14 mouse cellular contexts compared by ENCODE assay signal in genomic region chr11:113572641-113573040, GRCm38 (mm10). TPM values are rescaled to one million over a fixed set of nuclear protein-coding genes. Genes with fewer than 3 reads are reported as not detected.
DNase-seq lines count a peak whose midpoint lies in the region; ATAC-seq lines count a peak whose summit lies in the region.
"Had no signal": no experiment of that assay in that cellular context is flagged by ENCODE, and none has a peak within 500 bp of the region (broad histone marks: within the 10 kb centered on the region; RNA-seq: fewer than 3 reads in every experiment).

No protein-coding gene starts in this region.

- intact Hi-C loops in heart, postnatal 14 days (cut with DNase I) = no loop called here

- peak; percentile 72; the same call in 1 of the 2 replicates for ATAC-seq in heart, embryonic 15.5 days (replicated peaks; ENCODE audit: insufficient number of reproducible peaks, insufficient read depth, low FRiP score, low read depth)
- ATAC-seq in lung, embryonic 16.5 days (ENCODE audit: low read depth) = peak; percentile 60; the same call in 1 of the 2 replicates
- 0 out of 2 replicates have a peak, but pooled peaks have one; percentile 55 for ATAC-seq in neural tube, embryonic 15.5 days (ENCODE audit: low FRiP score)

- H3K4me2 ChIP-seq in heart, embryonic 15.5 days = no peak overlapping the region
- no peak overlapping the region for H3K4me2 ChIP-seq in lung, embryonic 16.5 days (ENCODE audit: low read depth, low read length)
- H3K4me2 ChIP-seq in neural tube, embryonic 15.5 days = no peak overlapping the region
- H3K4me2 ChIP-seq: embryonic facial prominence, embryonic 12.5 days; lung, embryonic 15.5 days had no signal

- no peak for DNase-seq in heart, postnatal 14 days
- DNase-seq in lung, postnatal 14 days = no peak
- DNase-seq in lung, postnatal 25 days (ENCODE audit: low spot score) = peak; percentile 14
- DNase-seq in embryo, embryonic 11 days = no peak
- DNase-seq: adrenal gland, postnatal 36 days; cerebellum, postnatal 25 days; gastrocnemius, postnatal 10 days; kidney, adult 9 months had no signal

- H3K9ac ChIP-seq in heart, embryonic 15.5 days = no peak overlapping the region
- no peak overlapping the region for H3K9ac ChIP-seq in lung, embryonic 16.5 days (ENCODE audit: low read length)
- H3K9ac ChIP-seq in neural tube, embryonic 15.5 days (replicated peaks) = no peak overlapping the region
- H3K9ac ChIP-seq: embryonic facial prominence, embryonic 12.5 days; lung, embryonic 15.5 days had no signal

- H3K4me1 ChIP-seq in heart, embryonic 15.5 days (replicated peaks) = peaks cover 14% of the 10 kb centered on the region
- H3K4me1 ChIP-seq in lung, embryonic 16.5 days (replicated peaks; ENCODE audit: control insufficient read depth, insufficient read depth, low read length) = peaks cover 9% of the 10 kb centered on the region
- H3K4me1 ChIP-seq in neural tube, embryonic 15.5 days = peaks cover 14% of the 10 kb centered on the region

- H3K27ac ChIP-seq in heart, embryonic 15.5 days = peak overlapping the region; percentile 40; the same call in 1 of the 2 replicates
- H3K27ac ChIP-seq in lung, embryonic 16.5 days (ENCODE audit: low read length) = no peak overlapping the region
- H3K27ac ChIP-seq in neural tube, embryonic 15.5 days (replicated peaks) = 0 out of 2 replicates have a peak overlapping the region, but pooled peaks have one; percentile 33
- H3K27ac ChIP-seq: embryonic facial prominence, embryonic 12.5 days; left cerebral cortex, adult 2 months; lung, embryonic 15.5 days had no signal

- no peaks in the 10 kb centered on the region for H3K27me3 ChIP-seq in heart, embryonic 15.5 days
- H3K27me3 ChIP-seq in lung, embryonic 16.5 days (ENCODE audit: control insufficient read depth, insufficient read depth, low read depth, low read length) = no peaks in the 10 kb centered on the region
- no peaks in the 10 kb centered on the region for H3K27me3 ChIP-seq in neural tube, embryonic 15.5 days (replicated peaks)
- H3K27me3 ChIP-seq: embryonic facial prominence, embryonic 12.5 days; lung, embryonic 15.5 days had no signal

- no peaks in the 10 kb centered on the region; the same call in 1 of the 2 replicates for H3K9me3 ChIP-seq in heart, embryonic 15.5 days (replicated peaks)
- no peaks in the 10 kb centered on the region for H3K9me3 ChIP-seq in lung, embryonic 16.5 days (ENCODE audit: control insufficient read depth, low read length)
- no peaks in the 10 kb centered on the region for H3K9me3 ChIP-seq in neural tube, embryonic 15.5 days (replicated peaks)
- H3K9me3 ChIP-seq: embryonic facial prominence, embryonic 12.5 days; lung, embryonic 15.5 days had no signal

- H3K36me3 ChIP-seq in heart, embryonic 15.5 days = no peaks in the 10 kb centered on the region
- H3K36me3 ChIP-seq in lung, embryonic 16.5 days (ENCODE audit: control insufficient read depth, insufficient read depth, low read length) = no peaks in the 10 kb centered on the region
- H3K36me3 ChIP-seq in neural tube, embryonic 15.5 days = no peaks in the 10 kb centered on the region
- H3K36me3 ChIP-seq: embryonic facial prominence, embryonic 12.5 days; lung, embryonic 15.5 days had no signal

- H3K4me3 ChIP-seq in heart, embryonic 15.5 days = no peak overlapping the region
- no peak overlapping the region for H3K4me3 ChIP-seq in lung, embryonic 16.5 days (ENCODE audit: low read length)
- no peak overlapping the region for H3K4me3 ChIP-seq in neural tube, embryonic 15.5 days (replicated peaks)
- H3K4me3 ChIP-seq: embryonic facial prominence, embryonic 12.5 days; left cerebral cortex, adult 2 months; lung, embryonic 15.5 days had no signal

- WGBS in heart, embryonic 15.5 days = 45% methylated on average over 6 of the region's 6 CpGs
- WGBS in lung, embryonic 16.5 days = 50% methylated on average over 6 of the region's 6 CpGs
- WGBS in neural tube, embryonic 15.5 days = 45% methylated on average over 6 of the region's 6 CpGs

RNA-seq across cellular contexts. Expression of gene Sstr2, which starts 46.5 kb away (rescaled TPM):
- polyA plus RNA-seq in heart, embryonic 15.5 days (2015; fragmentation: Nextera tagmentation; extraction: Ambion mirVana) = 0.24 and 2.2 TPM in 2 replicates
- total RNA-seq in heart, postnatal 14 days (2021) = not detected
- 3.0 and 4.2 TPM in 2 replicates for polyA plus RNA-seq in lung, embryonic 16.5 days (2015; fragmentation: Nextera tagmentation; extraction: Ambion mirVana)
- 11.6 and 14.0 TPM in 2 replicates for polyA plus RNA-seq in neural tube, embryonic 15.5 days (2015; fragmentation: Nextera tagmentation; extraction: Ambion mirVana)
